Mouse (Mus musculus) ES-Bruce4 (cell line): ENCODE results near the gene Xpo6. TPM values are rescaled to one million over a fixed set of nuclear protein-coding genes. Genes with fewer than 3 reads are reported as not detected.

Source experiments
- H3K27ac ChIP-seq: 2 replicates; pipeline ENCODE4 v1.5.1; 2012; ENCODE audit warnings: low read length, inconsistent platforms; ENCODE audit not compliant: insufficient read depth
- H3K27me3 ChIP-seq: 2 replicates; pipeline ENCODE4 v1.6.1; 2012; ENCODE audit warnings: mild to moderate bottlenecking, low read length, inconsistent platforms; ENCODE audit not compliant: control insufficient read depth, poor library complexity, insufficient read depth, severe bottlenecking
- H3K36me3 ChIP-seq: 2 replicates; pipeline ENCODE4 v1.6.1; 2012; ENCODE audit warnings: inconsistent platforms, mild to moderate bottlenecking, low read length, moderate library complexity; ENCODE audit not compliant: control insufficient read depth, poor library complexity, insufficient read depth, severe bottlenecking
- H3K4me1 ChIP-seq: one replicate; pipeline ENCODE4 v1.8.1; 2011; ENCODE audit warnings: low read length; ENCODE audit not compliant: control insufficient read depth, insufficient read depth
- H3K4me3 ChIP-seq: 2 replicates; pipeline ENCODE4 v1.5.1; 2011; ENCODE audit warnings: low read depth, mild to moderate bottlenecking, low read length
- H3K9ac ChIP-seq: 2 replicates; pipeline ENCODE4 v1.6.1; 2012; ENCODE audit warnings: low read depth, mild to moderate bottlenecking, inconsistent platforms; ENCODE audit not compliant: poor library complexity, severe bottlenecking
- H3K9me3 ChIP-seq: replicated peaks from 2 replicates; pipeline ENCODE4 v1.6.1; 2012; ENCODE audit warnings: mild to moderate bottlenecking, low read length, inconsistent platforms; ENCODE audit not compliant: control insufficient read depth, poor library complexity, insufficient read depth, severe bottlenecking
- CTCF ChIP-seq: IDR thresholded peaks from one replicate; pipeline ENCODE4 v1.8.1; 2011; ENCODE audit warnings: low read depth, low read length
- EP300 ChIP-seq: IDR thresholded peaks from 2 replicates; pipeline ENCODE4 v1.6.1; 2011; ENCODE audit warnings: low read depth, low read length; ENCODE audit not compliant: insufficient read depth
- POLR2A ChIP-seq: IDR thresholded peaks from one replicate; pipeline ENCODE4 v1.8.1; 2011; ENCODE audit warnings: low read length; ENCODE audit not compliant: insufficient read depth
- polyA plus RNA-seq: library from polyadenylated mRNA; stranded (reverse); fragments of >200 nt; gene quantifications from 2 replicates; pipeline ENCODE4 v1.2.4, GENCODE M21; 2011; ENCODE audit warnings: low read depth; ENCODE audit not compliant: missing spikeins, insufficient read depth, insufficient read length

Xpo6 gene
- polyA plus RNA-seq, 1 experiment: 126 TPM

DNA sequence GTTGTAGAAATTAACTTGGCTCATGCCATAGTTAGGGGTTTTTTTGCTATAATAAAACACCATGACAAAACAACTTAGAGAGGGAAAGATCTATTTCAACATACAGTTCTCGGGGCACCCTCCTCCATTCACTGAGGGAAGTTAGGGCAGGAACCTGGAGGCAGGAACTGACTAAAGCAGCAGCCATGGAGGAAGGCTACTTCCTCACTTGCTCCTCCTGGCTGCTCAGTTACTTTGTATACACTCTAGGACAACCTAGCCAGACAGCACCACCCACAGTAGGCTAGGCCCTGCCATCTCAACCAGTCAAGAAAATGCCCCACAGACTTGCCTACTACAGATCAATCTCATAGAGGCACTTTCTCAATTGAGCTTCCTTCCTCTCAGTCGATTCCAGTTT lies 55.9 kb downstream of the Xpo6 start:
- Histone ChIP-seq H3K36me3 (peaks cover 62% of the 10 kb centered on the region), H3K9ac (no peak overlapping the region), H3K4me1 (peaks cover 3% of the 10 kb centered on the region), H3K4me3 (no peak overlapping the region), H3K9me3 (no peaks in the 10 kb centered on the region), H3K27me3 (no peaks in the 10 kb centered on the region), H3K27ac (no peak overlapping the region)
- TF ChIP-seq POLR2A (no peak), CTCF (no peak), EP300 (no peak)

DNA sequence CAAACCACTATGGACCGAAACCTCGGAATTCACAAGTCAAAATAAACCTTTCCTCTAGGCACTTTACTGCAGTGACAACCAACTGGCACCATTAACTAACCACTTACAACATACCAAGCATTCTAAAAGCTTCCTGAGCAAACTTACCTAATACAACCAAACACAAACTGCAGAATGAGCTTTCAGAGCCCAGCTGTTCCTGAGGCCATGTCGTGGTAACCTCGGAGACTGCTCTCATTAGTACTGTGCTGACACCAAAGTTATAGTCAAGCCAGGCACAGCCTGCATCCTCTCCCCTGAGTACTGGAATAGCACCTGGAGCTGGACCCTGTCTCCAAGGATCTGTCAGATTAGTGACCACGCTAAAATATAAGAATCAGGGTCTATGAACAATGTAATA lies 62.5 kb downstream of the Xpo6 start:
- Histone ChIP-seq H3K27ac (no peak overlapping the region), H3K4me1 (no peaks in the 10 kb centered on the region), H3K4me3 (no peak overlapping the region), H3K9me3 (no peaks in the 10 kb centered on the region), H3K9ac (no peak overlapping the region), H3K27me3 (no peaks in the 10 kb centered on the region), H3K36me3 (peaks cover 47% of the 10 kb centered on the region)
- TF ChIP-seq EP300 (no peak), POLR2A (no peak), CTCF (no peak)

DNA sequence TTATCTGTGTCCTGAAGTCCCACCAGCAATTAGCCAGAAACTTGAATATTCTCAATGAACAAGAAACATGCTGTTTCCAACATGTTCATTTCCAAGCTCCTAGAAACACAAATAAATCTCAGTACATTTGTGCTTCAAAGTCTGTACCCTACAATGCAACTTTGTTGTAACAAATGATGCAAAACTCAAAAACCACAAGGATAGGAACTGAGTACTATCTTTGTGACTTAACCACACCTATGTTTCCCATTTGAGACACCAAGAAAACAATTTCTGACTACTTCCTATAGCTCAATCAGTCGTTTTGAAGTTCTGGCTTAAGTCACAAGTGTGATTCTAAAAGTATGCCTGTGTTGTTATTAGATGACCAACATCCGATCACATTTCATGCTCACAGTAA lies 64.9 kb downstream of the Xpo6 start:
- Histone ChIP-seq H3K4me1 (no peaks in the 10 kb centered on the region), H3K36me3 (peaks cover 44% of the 10 kb centered on the region), H3K9me3 (no peaks in the 10 kb centered on the region), H3K9ac (no peak overlapping the region), H3K4me3 (no peak overlapping the region), H3K27me3 (no peaks in the 10 kb centered on the region), H3K27ac (no peak overlapping the region)
- TF ChIP-seq CTCF: no peak
- TF ChIP-seq EP300: no peak
- no peak for TF ChIP-seq POLR2A

DNA sequence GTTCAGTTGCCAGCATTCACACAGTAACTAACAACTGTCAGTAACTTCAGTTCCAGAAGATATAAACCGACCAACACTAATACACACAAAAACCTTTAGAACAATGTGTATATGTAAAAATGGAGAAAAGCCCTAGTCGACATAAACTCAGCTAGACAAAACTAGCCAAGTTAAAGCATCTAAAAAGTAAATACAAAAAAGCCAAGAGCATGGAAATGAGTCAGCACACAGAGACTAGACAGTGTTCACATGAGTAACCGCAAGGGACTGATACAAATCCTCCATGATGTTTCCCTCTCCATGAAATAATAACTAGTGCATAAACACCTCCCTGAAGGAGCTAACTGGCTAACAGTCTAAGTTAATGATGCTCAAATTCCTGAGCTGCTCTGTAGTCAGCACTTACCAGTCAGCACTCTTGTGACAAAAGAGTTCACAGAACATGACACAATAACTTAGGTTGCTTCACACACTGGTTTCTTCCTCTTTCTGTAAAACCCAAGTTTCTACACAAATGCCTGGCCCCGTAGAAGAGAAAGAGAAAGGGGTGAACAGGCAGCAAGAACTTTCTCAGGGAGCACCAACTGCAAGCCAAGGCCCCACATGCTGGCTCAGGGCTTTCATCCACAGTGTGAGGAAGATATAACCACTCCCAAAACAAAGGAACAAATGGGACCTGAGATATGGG lies 65.5 kb downstream of the Xpo6 start:
- no peaks in the 10 kb centered on the region for H3K27me3 ChIP-seq
- no peak for TF ChIP-seq POLR2A
- no peak for TF ChIP-seq CTCF
- TF ChIP-seq EP300: no peak
- H3K36me3 ChIP-seq: peaks cover 45% of the 10 kb centered on the region
- H3K4me3 ChIP-seq: no peak overlapping the region
- no peaks in the 10 kb centered on the region for H3K9me3 ChIP-seq
- H3K9ac ChIP-seq: no peak overlapping the region
- no peaks in the 10 kb centered on the region for H3K4me1 ChIP-seq
- H3K27ac ChIP-seq: no peak overlapping the region

DNA sequence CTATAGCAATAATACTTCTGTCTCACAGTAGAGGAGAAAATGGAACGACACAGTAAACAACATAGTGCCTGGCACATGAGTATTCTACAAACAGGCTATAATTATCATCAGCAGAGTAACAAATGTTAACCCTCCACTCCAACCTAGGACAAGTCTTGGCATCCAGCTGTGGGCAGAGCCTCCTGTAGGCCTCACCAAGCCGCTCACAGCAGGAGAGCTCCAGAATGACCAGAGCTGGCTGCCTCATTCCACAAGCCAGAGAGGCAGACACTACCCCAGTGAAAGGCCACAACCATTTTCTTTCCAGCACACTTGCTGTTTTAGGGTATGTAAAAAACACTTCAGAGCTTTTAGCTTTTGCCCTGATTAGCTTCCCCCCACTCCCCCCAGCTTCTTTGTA lies 72.6 kb downstream of the Xpo6 start:
- no peaks in the 10 kb centered on the region for H3K27me3 ChIP-seq
- H3K4me1 ChIP-seq: no peaks in the 10 kb centered on the region
- H3K4me3 ChIP-seq: no peak overlapping the region
- H3K9me3 ChIP-seq: no peaks in the 10 kb centered on the region
- H3K36me3 ChIP-seq: peaks cover 58% of the 10 kb centered on the region
- TF ChIP-seq CTCF: no peak
- no peak for TF ChIP-seq EP300
- TF ChIP-seq POLR2A: no peak
- H3K27ac ChIP-seq: no peak overlapping the region
- H3K9ac ChIP-seq: no peak overlapping the region

DNA sequence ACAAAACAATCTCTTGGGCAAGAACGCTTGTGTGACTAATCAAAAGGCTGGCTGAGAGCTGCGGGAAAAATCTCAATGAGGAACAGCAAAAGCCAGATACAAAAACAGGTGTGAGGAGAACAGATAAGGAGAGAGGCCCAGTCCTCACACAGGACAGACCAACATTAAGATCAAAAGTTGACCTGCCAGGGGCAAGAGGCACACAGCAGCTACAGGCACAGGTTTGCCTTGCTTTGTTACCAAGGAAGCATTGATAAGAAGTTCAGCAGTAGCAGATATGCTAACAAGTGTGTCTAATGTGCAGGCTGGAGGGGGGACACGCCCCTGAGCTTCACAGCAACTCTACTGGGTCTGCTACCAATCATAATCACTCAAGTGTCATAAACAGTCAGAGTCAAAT lies 73.8 kb downstream of the Xpo6 start:
- TF ChIP-seq EP300 (no peak), POLR2A (no peak), CTCF (no peak)
- H3K9ac ChIP-seq: no peak overlapping the region
- no peak overlapping the region for H3K4me3 ChIP-seq
- H3K27ac ChIP-seq: no peak overlapping the region
- H3K9me3 ChIP-seq: no peaks in the 10 kb centered on the region
- no peaks in the 10 kb centered on the region for H3K4me1 ChIP-seq
- no peaks in the 10 kb centered on the region for H3K27me3 ChIP-seq
- H3K36me3 ChIP-seq: peaks cover 67% of the 10 kb centered on the region
